Mouse (Mus musculus) lung, embryonic 16.5 days (tissue): ENCODE measurements at regions not wholly inside any gene's neighbourhood (a gene's known extent, or its start where the extent isn't known, plus 50 kb on each side); places are given as distances from the start of the nearest gene placed in this dataset.
A peak's percentile ranks its signal among the peaks of the same experiment; 100 is the strongest.

Experiments used
- ATAC-seq: fragments of 200-750 bp; cut with Nextera tagmentation; 2 replicates; pipeline ENCODE4 v1.8.0; 2017; ENCODE audit warnings: low read depth, mild to moderate bottlenecking, moderate library complexity
- H3K27ac ChIP-seq: fragments of 300-500 bp; sonication (generic); 2 replicates; pipeline ENCODE4 v1.5.1; 2014; ENCODE audit warnings: mild to moderate bottlenecking, control low read depth, low read length
- H3K27me3 ChIP-seq: fragments of 300-500 bp; sonication (generic); 2 replicates; pipeline ENCODE4 v1.6.1; 2014; ENCODE audit warnings: low read depth, low read length, mixed read lengths; ENCODE audit not compliant: control insufficient read depth, insufficient read depth
- H3K36me3 ChIP-seq: fragments of 300-500 bp; sonication (generic); 2 replicates; pipeline ENCODE4 v1.6.1; 2014; ENCODE audit warnings: low read length; ENCODE audit not compliant: control insufficient read depth, insufficient read depth
- H3K4me1 ChIP-seq: fragments of 300-500 bp; sonication (generic); replicated peaks from 2 replicates; pipeline ENCODE4 v1.6.1; 2014; ENCODE audit warnings: low read length, mixed read lengths; ENCODE audit not compliant: control insufficient read depth, insufficient read depth
- H3K4me2 ChIP-seq: fragments of 300-500 bp; sonication (generic); 2 replicates; pipeline ENCODE4 v1.6.1; 2014; ENCODE audit warnings: low read depth, low read length, control low read depth
- H3K4me3 ChIP-seq: fragments of 300-500 bp; sonication (generic); 2 replicates; pipeline ENCODE4 v1.5.1; 2014; ENCODE audit warnings: mild to moderate bottlenecking, low read length, control low read depth
- H3K9ac ChIP-seq: fragments of 300-500 bp; sonication (generic); 2 replicates; pipeline ENCODE4 v1.6.1; 2014; ENCODE audit warnings: low read length, control low read depth
- H3K9me3 ChIP-seq: fragments of 300-500 bp; sonication (generic); 2 replicates; pipeline ENCODE4 v1.6.1; 2016; ENCODE audit warnings: low read length; ENCODE audit not compliant: control insufficient read depth
- WGBS: fragments of 180-500 bp; shearing (Covaris S2); extraction: QIAGEN DNeasy Blood & Tissue Kit; methylation state at CpG from one replicate; pipeline ENCODE4 v1.1.7; 2014; 5-methylcytosine and 5-hydroxymethylcytosine counted together

- WGBS = 59% methylated on average over 7 of the region's 7 CpGs
- no peaks in the 10 kb centered on the region for H3K9me3 ChIP-seq
- H3K4me2 ChIP-seq = peak overlapping the region; percentile 10; the same call in 1 of the 2 replicates
These were observed 52.5 kb upstream of the Adrb1 start for GRCm38 (mm10) chr19:56669468-56669867.

More at GRCm38 (mm10) chr19:56669468-56669867, 52.5 kb upstream of the Adrb1 start:
- no peaks in the 10 kb centered on the region for H3K36me3 ChIP-seq
- peak; percentile 25; the same call in 1 of the 2 replicates for ATAC-seq
- peak overlapping the region; percentile 11; the same call in 1 of the 2 replicates for H3K9ac ChIP-seq
- peak overlapping the region; percentile 81 for H3K27ac ChIP-seq
- H3K4me3 ChIP-seq = no peak overlapping the region
- H3K4me1 ChIP-seq = peaks cover 8% of the 10 kb centered on the region
- H3K27me3 ChIP-seq = no peaks in the 10 kb centered on the region
